Mouse (Mus musculus): ENCODE data around the gene Six5.

Six5 gene

GRCm38 (mm10) chr7:19094826-19095750 lies 694 bp downstream of the Six5 start:
- in situ Hi-C loops (cut with MboI; ENCODE audit: low sequenced_read_pairs) = no loop called here

GRCm38 (mm10) chr7:19095751-19096110 lies 1.3 kb downstream of the Six5 start:
- in situ Hi-C loops (cut with MboI; ENCODE audit: low sequenced_read_pairs) = no loop called here

GRCm38 (mm10) chr7:19096421-19096976 lies 2.1 kb downstream of the Six5 start:
- in situ Hi-C loops (cut with MboI; ENCODE audit: low sequenced_read_pairs) = no loop called here

- in situ Hi-C loops (cut with MboI; ENCODE audit: low sequenced_read_pairs) = no loop called here
Observed at GRCm38 (mm10) chr7:19097217-19097616, 2.8 kb downstream of the Six5 start.

- in situ Hi-C loops (cut with MboI; ENCODE audit: low sequenced_read_pairs) = no loop called here
Observed at GRCm38 (mm10) chr7:19097863-19098262, 3.5 kb downstream of the Six5 start.

- in situ Hi-C loops (cut with MboI; ENCODE audit: low sequenced_read_pairs) = no loop called here
Observed at GRCm38 (mm10) chr7:19098811-19099210, 4.4 kb downstream of the Six5 start.

- in situ Hi-C loops (cut with MboI; ENCODE audit: low sequenced_read_pairs) = no loop called here
Observed at GRCm38 (mm10) chr7:19100290-19100689, 5.9 kb downstream of the Six5 start.

- in situ Hi-C loops (cut with MboI; ENCODE audit: low sequenced_read_pairs) = no loop called here
Observed at GRCm38 (mm10) chr7:19103741-19104140, 9.3 kb downstream of the Six5 start.

GRCm38 (mm10) chr7:19104486-19104885 lies 10.1 kb downstream of the Six5 start:
- in situ Hi-C loops (cut with MboI; ENCODE audit: low sequenced_read_pairs) = no loop called here

- in situ Hi-C loops (cut with MboI; ENCODE audit: low sequenced_read_pairs) = no loop called here
Observed at GRCm38 (mm10) chr7:19107436-19107835, 13.0 kb downstream of the Six5 start.

- in situ Hi-C loops (cut with MboI; ENCODE audit: low sequenced_read_pairs) = no loop called here
Observed at GRCm38 (mm10) chr7:19109565-19109964, 15.2 kb downstream of the Six5 start.

- in situ Hi-C loops (cut with MboI; ENCODE audit: low sequenced_read_pairs) = no loop called here
Observed at GRCm38 (mm10) chr7:19118028-19118771, 23.8 kb downstream of the Six5 start, which contains the start of gene Gm4969. Gene Gm4969 (minus strand): TSS chr7:19118368.

- in situ Hi-C loops (cut with MboI; ENCODE audit: low sequenced_read_pairs) = no loop called here
Observed at GRCm38 (mm10) chr7:19119083-19119482, 24.7 kb downstream of the Six5 start.

GRCm38 (mm10) chr7:19119631-19120429 lies 25.4 kb downstream of the Six5 start, which contains the start of gene Fbxo46:
Gene Fbxo46 (plus strand): TSS chr7:19119859.
- in situ Hi-C loops (cut with MboI; ENCODE audit: low sequenced_read_pairs) = no loop called here

GRCm38 (mm10) chr7:19121686-19122085 lies 27.3 kb downstream of the Six5 start:
- in situ Hi-C loops (cut with MboI; ENCODE audit: low sequenced_read_pairs) = no loop called here

- in situ Hi-C loops (cut with MboI; ENCODE audit: low sequenced_read_pairs) = no loop called here
Observed at GRCm38 (mm10) chr7:19124713-19125112, 30.3 kb downstream of the Six5 start.

GRCm38 (mm10) chr7:19127744-19128143 lies 33.4 kb downstream of the Six5 start:
- in situ Hi-C loops (cut with MboI; ENCODE audit: low sequenced_read_pairs) = no loop called here

GRCm38 (mm10) chr7:19129396-19129795 lies 35.0 kb downstream of the Six5 start:
- in situ Hi-C loops (cut with MboI; ENCODE audit: low sequenced_read_pairs) = no loop called here

GRCm38 (mm10) chr7:19130657-19131056 lies 36.3 kb downstream of the Six5 start:
- in situ Hi-C loops (cut with MboI; ENCODE audit: low sequenced_read_pairs) = no loop called here

- in situ Hi-C loops (cut with MboI; ENCODE audit: low sequenced_read_pairs) = no loop called here
Observed at GRCm38 (mm10) chr7:19131324-19131848, 37.0 kb downstream of the Six5 start.

All from CH12F3 (cell line).